Mouse (Mus musculus) erythroblast, embryonic 14.5 days (primary cell): ENCODE measurements at regions not wholly inside any gene's neighbourhood (a gene's known extent, or its start where the extent isn't known, plus 50 kb on each side); places are given as distances from the start of the nearest gene placed in this dataset.

Experiments used
- GATA1 ChIP-seq: IDR thresholded peaks from 2 replicates; pipeline ENCODE4 v1.6.1; 2012; ENCODE audit warnings: low read length, inconsistent platforms, mixed read lengths
- TAL1 ChIP-seq: IDR thresholded peaks from 3 replicates; pipeline ENCODE4 v1.6.1; 2012; ENCODE audit warnings: low read length, inconsistent platforms, mixed read lengths

DNA sequence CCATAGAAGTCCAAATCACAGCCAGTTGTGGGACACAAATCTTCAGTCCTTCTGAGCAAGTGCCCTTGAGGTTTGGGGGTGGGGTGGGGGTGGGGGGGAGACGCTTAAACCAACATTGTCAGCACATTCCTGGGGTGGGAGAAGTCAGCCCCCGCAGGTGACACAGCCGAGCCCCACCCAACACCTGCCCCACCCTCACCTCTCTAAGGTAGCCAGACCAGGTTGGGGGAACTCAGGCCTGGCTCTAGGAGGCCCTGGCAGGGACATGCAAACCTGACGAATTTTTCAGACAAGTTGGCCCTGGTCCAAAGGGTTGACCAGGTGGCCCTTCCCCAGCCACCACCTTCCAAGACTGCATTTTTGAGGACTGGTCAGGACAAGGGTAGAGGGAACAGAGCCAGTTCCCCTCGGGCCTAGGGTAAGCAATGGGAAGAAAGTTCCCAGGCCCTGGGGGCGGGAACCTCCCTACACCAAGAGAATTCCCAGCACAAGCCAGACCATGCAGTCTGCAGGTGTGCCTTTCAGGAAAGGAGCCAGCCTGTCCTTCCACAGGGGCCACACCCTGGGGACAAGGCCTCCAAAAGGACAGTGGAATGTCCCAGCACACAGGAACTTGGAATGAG, 146.9 kb downstream of the Bcl11b start:
- TF ChIP-seq GATA1 (no peak), TAL1 (no peak)
